Mouse (Mus musculus) heart, postnatal 0 days (tissue): ENCODE data around the gene Cldn14. TPM values are rescaled to one million over a fixed set of nuclear protein-coding genes. Genes with fewer than 3 reads are reported as not detected.
A peak's percentile ranks its signal among the peaks of the same experiment; 100 is the strongest.

ENCODE experiments used
- ATAC-seq: fragments of 200-750 bp; cut with Nextera tagmentation; 2 replicates; pipeline ENCODE4 v1.8.0; 2017; ENCODE audit warnings: low read depth, moderate number of reproducible peaks, moderate library complexity; ENCODE audit not compliant: insufficient read depth
- DNase-seq: peaks from one replicate; pipeline ENCODE4 v3.0.0-alpha.2; 2016; ENCODE audit warnings: low spot score
- H3K27ac ChIP-seq: fragments of 300-500 bp; sonication (generic); 2 replicates; pipeline ENCODE4 v1.5.1; 2014; ENCODE audit warnings: low read depth, mild to moderate bottlenecking
- H3K27me3 ChIP-seq: fragments of 300-500 bp; sonication (generic); 2 replicates; pipeline ENCODE4 v1.6.1; 2014; ENCODE audit warnings: low read length, mixed read lengths; ENCODE audit not compliant: control insufficient read depth, insufficient read depth
- H3K36me3 ChIP-seq: fragments of 300-500 bp; sonication (generic); replicated peaks from 2 replicates; pipeline ENCODE4 v1.6.1; 2014; ENCODE audit warnings: low read length, mixed read lengths; ENCODE audit not compliant: control insufficient read depth, insufficient read depth
- H3K4me1 ChIP-seq: fragments of 300-500 bp; sonication (generic); 2 replicates; pipeline ENCODE4 v1.6.1; 2014; ENCODE audit warnings: antibody characterized with exemption; ENCODE audit not compliant: control insufficient read depth, insufficient read depth
- H3K4me2 ChIP-seq: fragments of 300-500 bp; sonication (generic); 2 replicates; pipeline ENCODE4 v1.6.1; 2014; ENCODE audit warnings: low read depth, mild to moderate bottlenecking, low read length, moderate library complexity
- H3K4me3 ChIP-seq: fragments of 300-500 bp; sonication (generic); 2 replicates; pipeline ENCODE4 v1.5.1; 2014; ENCODE audit warnings: low read depth, low read length
- H3K9ac ChIP-seq: fragments of 300-500 bp; sonication (generic); replicated peaks from 2 replicates; pipeline ENCODE4 v1.6.1; 2014; ENCODE audit warnings: low read depth, low read length, mixed read lengths
- H3K9me3 ChIP-seq: fragments of 300-500 bp; sonication (generic); replicated peaks from 2 replicates; pipeline ENCODE4 v1.6.1; 2016; ENCODE audit warnings: low read length; ENCODE audit not compliant: control insufficient read depth
- CTCF ChIP-seq: IDR thresholded peaks from 2 replicates; pipeline ENCODE4 v1.5.1; 2016; ENCODE audit warnings: antibody characterized with exemption, control low read depth, low read depth
- EP300 ChIP-seq: IDR thresholded peaks from 2 replicates; pipeline ENCODE4 v1.6.1; 2016; ENCODE audit warnings: antibody characterized with exemption, low read depth
- WGBS: fragments of 180-500 bp; shearing (Covaris S2); extraction: QIAGEN DNeasy Blood & Tissue Kit; methylation state at CpG from one replicate; pipeline ENCODE4 v1.1.7; 2014; 5-methylcytosine and 5-hydroxymethylcytosine counted together
- polyA plus RNA-seq: library from polyadenylated mRNA; unstranded; fragments of >200 nt; fragmentation: Nextera tagmentation; extraction: Ambion mirVana; gene quantifications from 2 replicates; pipeline ENCODE4 v1.2.1, GENCODE M21; 2015
- total RNA-seq: library from RNA; depleted of rRNA; stranded (reverse); fragments of >200 nt; gene quantifications from 2 replicates; pipeline ENCODE4 v1.2.3, GENCODE M21; 2014; ENCODE audit warnings: low replicate concordance

Gene Cldn14
- total and polyA plus RNA-seq, 2 experiments from 2014 or later: not detected

DNA sequence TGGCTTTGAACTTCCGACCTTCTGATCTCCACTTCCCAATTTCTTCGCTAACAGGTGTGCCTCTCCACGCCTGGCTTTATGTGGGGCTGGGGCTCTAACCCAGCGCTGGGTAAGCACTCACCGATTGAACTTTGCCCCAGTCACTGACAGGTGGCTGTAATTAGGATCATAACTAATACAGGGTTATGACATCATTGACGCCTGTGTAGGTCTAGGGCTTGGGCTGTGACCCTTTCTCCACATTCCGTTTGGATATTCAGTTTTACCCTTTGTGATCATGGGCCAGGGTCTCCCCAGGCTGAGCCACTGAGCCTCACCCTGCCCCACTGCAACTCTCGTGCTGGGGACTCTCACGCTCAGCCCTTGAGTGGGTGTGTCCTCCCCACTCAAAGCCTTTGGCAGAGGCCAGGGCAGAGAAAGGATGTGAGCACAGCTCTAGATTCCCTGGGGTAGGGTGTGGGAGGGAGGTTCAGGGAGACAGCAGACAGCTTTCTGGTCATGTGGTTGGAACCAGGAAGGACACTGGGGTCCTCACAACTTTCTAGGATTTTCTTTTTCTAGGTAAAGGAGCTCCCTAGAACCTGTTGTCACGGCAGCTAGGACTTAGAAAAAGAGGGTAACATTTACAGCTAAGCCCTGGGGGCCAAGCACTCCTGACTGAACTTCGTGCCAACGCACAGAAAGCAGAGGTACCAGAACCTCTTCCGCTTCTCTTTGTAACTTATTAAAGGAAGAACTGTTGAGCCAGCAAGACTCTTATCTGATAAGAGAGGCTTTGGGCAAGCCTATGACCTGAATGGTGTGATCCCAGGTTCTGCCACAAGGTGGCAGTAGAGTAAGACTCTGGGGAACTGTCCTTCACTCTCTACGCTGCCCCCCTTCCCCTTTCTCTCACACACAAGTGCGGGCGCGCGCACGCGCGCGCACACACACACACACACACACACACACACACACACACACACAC is 90.6 kb downstream of the Cldn14 start:
- TF ChIP-seq CTCF (peak; percentile 75), EP300 (no peak)
- peak; percentile 75 for DNase-seq
- no peaks in the 10 kb centered on the region for H3K9me3 ChIP-seq
- H3K27me3 ChIP-seq: no peaks in the 10 kb centered on the region
- peak overlapping the region; percentile 19; the same call in 1 of the 2 replicates for H3K4me2 ChIP-seq
- H3K27ac ChIP-seq: no peak overlapping the region
- H3K4me3 ChIP-seq: no peak overlapping the region
- H3K4me1 ChIP-seq: no peaks in the 10 kb centered on the region; the same call in 1 of the 2 replicates
- no peaks in the 10 kb centered on the region for H3K36me3 ChIP-seq
- peak; percentile 57 for ATAC-seq
- no peak overlapping the region for H3K9ac ChIP-seq
- 47% methylated on average over 16 of the region's 22 CpGs for WGBS

GRCm38 (mm10) chr16:93915338-93915849 is 93.2 kb downstream of the Cldn14 start:
- TF ChIP-seq EP300 (no peak), CTCF (peak; percentile 44)
- Histone ChIP-seq H3K9me3 (no peaks in the 10 kb centered on the region), H3K4me3 (no peak overlapping the region), H3K36me3 (no peaks in the 10 kb centered on the region), H3K27ac (no peak overlapping the region), H3K27me3 (no peaks in the 10 kb centered on the region), H3K9ac (no peak overlapping the region), H3K4me2 (no peak overlapping the region), H3K4me1 (no peaks in the 10 kb centered on the region)
- WGBS: 39% methylated on average over 8 of the region's 10 CpGs
- peak; percentile 36 for DNase-seq
- ATAC-seq: no peak

- Histone ChIP-seq H3K9me3 (no peaks in the 10 kb centered on the region), H3K36me3 (no peaks in the 10 kb centered on the region), H3K9ac (no peak overlapping the region), H3K4me2 (no peak overlapping the region), H3K4me1 (no peaks in the 10 kb centered on the region), H3K4me3 (no peak overlapping the region), H3K27ac (no peak overlapping the region), H3K27me3 (no peaks in the 10 kb centered on the region)
- 55% methylated on average over 10 of the region's 10 CpGs for WGBS
- DNase-seq (peak; percentile 30), ATAC-seq (no peak; the same call in 1 of the 2 replicates)
- TF ChIP-seq CTCF: no peak
- no peak for TF ChIP-seq EP300
Measured at GRCm38 (mm10) chr16:93913881-93914576, 94.6 kb downstream of the Cldn14 start.

DNA sequence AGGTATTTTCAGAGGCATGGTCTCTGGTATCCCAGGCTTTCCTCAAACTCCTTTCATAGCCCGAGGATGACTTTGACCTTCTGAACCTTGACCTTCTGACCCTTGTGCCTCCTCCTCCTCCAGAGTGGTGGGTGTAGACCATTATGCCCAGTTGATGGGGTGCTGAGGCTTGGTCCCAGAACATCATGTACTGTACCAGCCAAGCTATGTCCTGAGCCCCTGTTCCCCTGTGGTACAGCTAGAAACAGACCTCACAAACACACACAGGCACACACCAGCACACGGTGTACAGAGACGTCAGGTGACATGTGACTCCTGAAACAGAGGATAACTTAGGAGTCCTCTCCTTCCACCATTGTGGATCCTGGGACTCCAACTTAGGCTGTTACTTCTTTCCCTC is 95.8 kb downstream of the Cldn14 start:
- 67% methylated on average over 3 of the region's 3 CpGs for whole genome bisulfite sequencing
- Histone ChIP-seq H3K9me3 (no peaks in the 10 kb centered on the region), H3K36me3 (no peaks in the 10 kb centered on the region), H3K4me3 (no peak overlapping the region), H3K4me2 (no peak overlapping the region), H3K4me1 (no peaks in the 10 kb centered on the region), H3K9ac (no peak overlapping the region), H3K27me3 (no peaks in the 10 kb centered on the region), H3K27ac (no peak overlapping the region)
- DNase-seq: no peak
- no peak for TF ChIP-seq EP300
- no peak for TF ChIP-seq CTCF
- no peak for ATAC-seq

DNA sequence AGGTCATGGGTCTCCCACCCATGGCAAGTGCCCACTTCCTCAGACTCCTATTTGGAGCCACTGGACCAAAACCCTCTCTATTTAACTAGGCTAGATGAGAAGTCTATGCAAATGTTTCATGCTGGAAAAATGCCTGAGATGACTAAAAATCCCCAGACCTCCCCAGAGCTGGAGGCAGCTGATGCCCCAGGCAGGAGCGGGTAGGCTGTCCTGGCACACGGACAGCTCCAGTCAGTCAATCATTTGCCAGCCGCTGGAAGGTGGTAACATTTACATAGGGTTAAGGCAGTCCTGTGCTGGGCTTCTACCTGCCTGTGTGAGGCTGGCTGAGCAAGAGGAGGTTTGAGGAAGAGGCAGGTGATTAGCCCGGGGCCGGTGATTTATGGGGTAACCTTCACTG is 96.5 kb downstream of the Cldn14 start:
- TF ChIP-seq CTCF (no peak), EP300 (no peak)
- DNase-seq: no peak
- H3K27me3 ChIP-seq: no peaks in the 10 kb centered on the region
- no peak overlapping the region for H3K27ac ChIP-seq
- H3K9me3 ChIP-seq: no peaks in the 10 kb centered on the region
- H3K9ac ChIP-seq: no peak overlapping the region
- H3K36me3 ChIP-seq: no peaks in the 10 kb centered on the region
- no peak for ATAC-seq
- no peaks in the 10 kb centered on the region for H3K4me1 ChIP-seq
- 69% methylated on average over 5 of the region's 5 CpGs for whole genome bisulfite sequencing
- H3K4me2 ChIP-seq: no peak overlapping the region
- H3K4me3 ChIP-seq: no peak overlapping the region
